Mouse (Mus musculus) kidney, postnatal 14 days (tissue): ENCODE results near the gene Arhgap15.

ENCODE experiments used
- DNase-seq: peaks from one replicate; pipeline ENCODE4 v3.0.0; 2022; ENCODE audit warnings: mixed read lengths

Gene Arhgap15

DNA sequence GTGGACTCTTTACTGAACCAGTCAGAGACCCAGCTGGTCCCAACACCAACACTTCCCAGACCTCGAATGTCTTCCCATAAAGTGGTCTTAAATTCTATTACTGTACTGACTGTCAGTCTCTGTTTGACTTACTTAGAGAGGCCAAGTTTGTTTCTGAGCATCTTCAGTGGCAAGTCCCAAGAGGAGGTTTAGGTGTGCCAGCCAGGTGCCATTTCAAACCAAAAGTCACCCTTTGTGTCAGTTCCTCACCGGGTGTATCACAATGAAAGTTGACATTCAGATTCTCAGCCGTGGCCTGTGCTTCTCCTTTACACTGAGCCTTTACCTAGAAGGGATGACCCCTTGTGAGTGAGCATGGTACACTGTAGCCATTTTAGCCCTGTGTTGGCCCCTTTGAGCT, 560.5 kb downstream of the Arhgap15 start:
- DNase-seq: no peak

GRCm38 (mm10) chr2:44309556-44309955, 560.9 kb downstream of the Arhgap15 start:
- DNase-seq: no peak

GRCm38 (mm10) chr2:44310095-44310748, 561.6 kb downstream of the Arhgap15 start:
- no peak for DNase-seq

- DNase-seq: no peak
Observed at GRCm38 (mm10) chr2:44311216-44311615, 562.6 kb downstream of the Arhgap15 start.

DNA sequence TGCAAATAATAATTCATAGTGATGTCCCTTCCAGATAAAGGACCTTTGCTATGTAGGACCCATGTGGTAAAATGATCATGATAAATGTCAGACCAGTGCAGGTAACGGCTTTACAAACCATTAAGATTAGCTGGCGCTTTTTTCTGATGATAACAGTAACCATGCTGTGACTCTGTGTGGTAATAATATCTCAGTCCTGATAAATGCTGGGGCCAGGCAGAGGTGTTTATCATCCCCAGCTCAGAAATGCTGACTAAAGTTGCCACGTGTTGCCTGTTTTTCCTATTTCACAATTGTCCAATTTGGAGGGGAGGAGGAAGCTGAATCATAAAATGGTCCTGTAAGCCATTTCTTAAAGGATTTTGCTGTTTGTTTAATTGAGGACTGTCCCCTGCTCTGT, 564.9 kb downstream of the Arhgap15 start:
- no peak for DNase-seq

DNA sequence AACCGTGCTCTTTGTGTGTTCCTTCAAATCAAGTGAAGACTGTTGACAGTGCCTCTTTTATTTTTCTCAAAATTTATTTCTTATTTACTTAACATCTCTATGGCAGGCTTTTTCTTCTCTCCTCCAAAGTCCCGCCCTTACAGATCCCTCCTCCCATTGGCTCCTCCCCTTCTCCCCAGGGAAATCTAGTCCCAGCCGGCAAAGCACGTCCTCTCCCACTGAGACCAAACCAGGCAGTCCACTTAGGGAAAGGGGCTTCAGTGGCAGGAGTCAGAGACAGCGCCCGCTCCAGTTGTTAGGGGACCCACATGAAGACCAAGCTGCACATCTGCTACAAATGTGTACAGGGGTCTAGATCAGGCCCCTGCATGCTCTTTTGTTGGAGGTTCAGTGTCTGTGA, 569.8 kb downstream of the Arhgap15 start:
- peak; percentile 60 for DNase-seq

DNA sequence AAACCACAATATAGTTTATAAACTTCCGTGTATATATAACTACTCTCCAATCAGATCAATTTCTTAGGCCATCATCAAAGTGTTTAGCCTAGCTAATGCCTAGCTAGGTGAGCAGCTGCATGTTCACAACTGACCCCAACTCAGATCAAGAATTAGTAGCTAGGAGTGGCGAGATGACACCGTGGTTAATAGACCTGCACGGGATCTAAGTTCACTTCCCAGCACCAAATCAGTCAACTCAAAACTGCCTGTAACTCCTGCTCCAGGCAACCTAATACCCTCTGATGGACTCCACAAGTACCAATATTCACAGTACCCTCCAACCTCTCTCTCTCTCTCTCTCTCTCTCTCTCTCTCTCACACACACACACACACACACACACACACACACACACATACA, 570.9 kb downstream of the Arhgap15 start:
- no peak for DNase-seq

DNA sequence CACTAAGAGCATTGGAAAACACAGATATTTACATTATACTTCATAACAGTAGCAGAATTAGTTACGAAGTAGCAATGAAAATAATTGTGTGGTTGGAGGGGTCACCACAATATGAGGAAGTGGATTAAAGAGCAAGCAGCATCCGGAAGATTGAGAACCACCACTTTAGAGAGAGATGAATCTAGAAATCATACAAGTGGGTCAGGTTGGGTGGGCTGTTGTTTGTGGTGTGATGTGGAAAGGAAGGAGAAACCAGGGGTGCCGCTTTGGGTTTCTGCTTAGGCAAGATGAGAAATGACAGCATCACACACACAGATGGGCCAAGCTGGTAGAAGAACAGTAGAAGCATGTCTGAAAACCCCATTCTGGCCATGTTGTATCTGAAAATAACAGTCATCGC, 575.2 kb downstream of the Arhgap15 start:
- DNase-seq: no peak

- no peak for DNase-seq
Observed at GRCm38 (mm10) chr2:44333295-44333694, 584.7 kb downstream of the Arhgap15 start.

DNA sequence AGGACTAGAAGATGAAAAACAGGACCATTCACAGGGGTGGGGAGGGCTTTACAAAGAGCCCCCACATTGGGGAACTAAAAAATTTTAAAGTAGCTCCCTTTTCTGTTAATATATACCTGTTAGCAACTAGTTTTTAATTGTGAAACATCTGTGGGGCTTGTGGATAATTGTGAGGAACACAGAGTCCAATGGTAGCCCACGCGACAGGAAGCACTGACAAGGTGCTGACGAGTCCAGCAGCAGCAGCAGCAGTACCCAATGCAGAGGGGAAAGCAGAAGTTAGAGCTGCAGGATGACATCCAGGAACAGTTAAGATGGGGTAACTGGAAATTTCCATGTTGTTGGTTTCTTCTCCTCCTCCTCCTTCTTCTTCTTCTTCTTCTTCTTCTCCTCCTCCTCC, 585.4 kb downstream of the Arhgap15 start:
- DNase-seq: no peak

DNA sequence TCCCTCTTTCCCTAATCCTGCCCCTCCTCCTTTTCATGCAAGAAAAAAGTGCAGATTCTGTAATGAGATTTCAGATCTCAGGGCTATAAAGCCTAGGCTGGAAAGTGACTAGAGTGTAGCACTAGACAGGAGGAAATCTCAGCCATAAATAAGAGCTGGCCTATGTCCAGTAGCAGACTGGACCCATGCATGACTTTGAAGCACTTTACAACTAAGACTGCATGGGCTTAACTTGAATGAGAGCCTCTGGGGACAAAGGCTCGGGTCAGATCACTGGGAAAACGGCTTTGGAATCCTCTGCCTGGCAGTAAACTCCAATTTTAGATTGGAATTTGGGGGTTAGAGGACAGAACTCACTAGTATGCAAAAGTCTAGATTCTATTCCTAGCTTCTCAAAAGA, 585.9 kb downstream of the Arhgap15 start:
- DNase-seq: peak; percentile 74

GRCm38 (mm10) chr2:44336720-44337354, 588.2 kb downstream of the Arhgap15 start:
- no peak for DNase-seq

DNA sequence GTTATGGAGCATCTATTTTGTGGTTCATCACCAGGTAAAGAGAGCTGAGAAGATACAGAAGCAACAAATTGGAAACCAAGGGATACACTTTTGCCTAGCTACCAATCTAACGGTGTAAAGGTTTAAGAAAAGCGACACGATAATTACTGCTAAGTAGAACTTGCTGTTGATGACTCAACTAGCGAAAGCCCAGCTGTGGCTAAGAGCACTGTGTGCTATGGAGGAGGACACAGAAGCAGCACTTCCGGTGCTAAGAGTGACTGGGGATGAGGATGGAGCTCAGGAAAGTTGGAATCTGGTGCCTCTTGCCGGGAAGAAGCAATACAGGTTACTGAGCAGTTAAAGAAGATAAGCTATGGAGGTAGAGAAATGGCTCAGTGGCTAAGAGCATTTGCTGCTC, 589.8 kb downstream of the Arhgap15 start:
- DNase-seq: no peak

DNA sequence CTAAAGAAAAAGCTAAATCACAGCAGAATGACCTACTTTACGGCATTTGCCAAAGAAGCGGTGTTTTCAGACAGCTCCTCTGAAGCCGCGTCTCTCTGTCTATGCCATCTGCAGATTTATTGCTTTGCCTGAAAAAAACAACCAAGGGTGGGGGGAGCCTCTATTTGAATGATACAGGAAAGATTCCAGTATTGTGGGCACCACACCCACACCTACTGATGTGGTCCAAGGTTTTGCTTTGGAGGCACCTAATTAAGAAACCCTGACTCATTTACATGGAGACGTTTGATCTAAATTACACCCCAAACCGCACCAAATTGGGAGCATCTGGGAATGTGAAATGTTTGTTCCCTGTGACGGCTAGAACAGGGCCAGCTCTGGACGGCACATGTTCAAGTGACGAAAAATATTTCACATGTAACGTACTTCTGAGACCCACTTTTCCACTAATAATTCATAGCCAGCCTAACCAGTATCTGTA, 592.5 kb downstream of the Arhgap15 start:
- DNase-seq: no peak

DNA sequence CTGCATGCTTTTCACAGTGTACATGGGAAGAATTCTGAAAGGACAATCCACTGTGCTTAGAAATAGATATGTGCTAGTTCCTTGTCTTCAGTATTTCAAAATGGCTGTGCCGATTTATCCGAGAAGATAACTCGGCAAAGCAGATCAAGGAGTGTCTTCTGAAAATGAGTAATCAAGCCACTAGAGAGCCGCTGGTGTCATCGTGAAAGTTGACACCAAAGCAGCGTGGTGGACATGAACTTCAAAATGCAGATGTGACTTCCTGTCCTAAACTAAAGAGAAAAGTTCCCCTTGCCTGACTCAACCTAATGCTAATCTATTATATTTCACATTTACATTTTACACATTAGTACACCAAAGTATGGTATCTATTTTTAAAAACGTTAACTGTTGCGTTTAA, 596.2 kb downstream of the Arhgap15 start:
- DNase-seq: no peak

GRCm38 (mm10) chr2:44345325-44345945, 596.8 kb downstream of the Arhgap15 start:
- no peak for DNase-seq

DNA sequence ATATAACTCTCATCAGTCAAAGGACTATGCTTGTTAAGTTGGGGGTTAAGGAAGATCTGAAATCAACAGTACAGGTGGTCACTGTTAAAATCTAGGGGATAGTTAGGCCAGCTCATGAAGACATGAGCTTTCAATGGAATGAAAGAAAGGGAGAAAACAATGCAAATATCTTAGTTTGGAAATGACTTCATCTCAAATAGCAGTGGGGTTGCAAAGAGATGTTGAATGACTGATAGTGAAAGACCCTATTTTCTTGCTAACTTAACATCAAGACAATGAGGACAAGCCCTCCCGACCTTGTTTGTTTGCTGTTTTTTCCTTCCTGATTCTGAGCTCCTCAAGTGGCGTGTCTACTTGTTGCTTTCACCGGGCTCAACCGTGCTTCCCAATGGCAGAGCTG, 597.6 kb downstream of the Arhgap15 start:
- DNase-seq: no peak

DNA sequence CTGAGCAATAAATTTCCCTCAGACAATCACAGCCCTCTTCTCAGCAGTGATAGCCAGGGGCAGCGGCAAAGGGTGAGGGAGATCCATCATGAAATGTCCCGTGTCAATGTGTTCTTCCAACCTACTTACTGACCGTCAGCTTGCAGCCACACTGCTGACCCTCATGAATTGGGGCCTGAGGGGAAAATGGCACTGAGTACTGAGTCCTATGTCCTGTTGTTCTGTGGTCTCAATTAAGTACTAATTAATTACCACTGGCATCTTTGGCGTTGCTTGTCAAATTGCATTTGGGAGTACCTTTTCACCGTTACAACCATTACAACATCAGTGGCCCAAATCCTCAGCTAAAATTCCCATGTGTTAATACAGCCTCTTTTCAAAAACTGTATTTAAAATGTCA, 599.2 kb downstream of the Arhgap15 start:
- DNase-seq: no peak

DNA sequence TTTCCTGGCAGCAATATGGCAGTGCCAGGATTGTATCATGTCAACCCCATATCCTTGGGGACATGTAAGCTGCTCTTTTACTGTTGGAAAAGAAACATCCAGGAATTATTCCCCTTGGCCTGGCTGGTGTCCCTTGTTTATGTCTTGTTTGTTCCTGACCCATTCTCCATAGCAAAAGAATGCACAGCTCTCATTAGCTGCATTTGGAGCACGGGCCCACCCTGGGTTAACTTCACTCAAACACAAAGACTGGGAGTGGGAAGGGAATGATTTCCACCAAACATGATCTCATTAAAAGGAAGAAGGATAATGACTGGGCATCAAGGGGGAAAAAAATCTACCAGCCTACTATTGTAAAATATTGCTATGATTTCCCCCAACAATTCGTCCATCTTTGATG, 600.5 kb downstream of the Arhgap15 start:
- DNase-seq: no peak

- DNase-seq: no peak
Observed at GRCm38 (mm10) chr2:44352885-44353284, 604.3 kb downstream of the Arhgap15 start.

GRCm38 (mm10) chr2:44353594-44353993, 605.0 kb downstream of the Arhgap15 start:
- no peak for DNase-seq

DNA sequence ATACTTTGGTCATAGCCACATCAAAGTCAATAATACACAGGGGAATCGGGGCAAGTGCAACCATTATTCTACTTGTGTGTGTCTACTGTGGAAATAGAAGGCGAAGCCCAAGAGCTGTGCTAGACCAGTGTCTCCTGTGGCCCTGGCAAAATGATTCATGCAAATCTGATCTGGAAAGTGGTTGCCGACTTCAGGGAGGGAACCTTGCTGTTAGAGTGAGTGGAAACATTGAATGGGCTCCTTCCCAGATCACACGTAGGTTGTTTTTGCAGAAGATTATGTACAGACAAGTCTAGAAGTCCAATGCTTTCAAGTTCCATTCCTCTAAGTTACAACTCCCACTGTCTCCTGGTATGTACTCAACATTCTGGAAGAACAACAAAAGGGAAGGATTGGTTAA, 606.2 kb downstream of the Arhgap15 start:
- DNase-seq: no peak

GRCm38 (mm10) chr2:44355316-44355715, 606.7 kb downstream of the Arhgap15 start:
- no peak for DNase-seq

- DNase-seq: no peak
Observed at GRCm38 (mm10) chr2:44356248-44356886, 607.7 kb downstream of the Arhgap15 start.
